Mouse (Mus musculus) adrenal gland, adult 18-20 months (tissue): ENCODE results near the gene Arrdc4. TPM values are rescaled to one million over a fixed set of nuclear protein-coding genes. Genes with fewer than 3 reads are reported as not detected.

Source experiments
- DNase-seq, 2 experiments: peaks; one replicate each; pipeline ENCODE4 v3.0.0; 2021 to 2022; ENCODE audit warnings: low spot score in 2 of 2
- long read RNA-seq, 2 experiments: library from polyadenylated mRNA; stranded (forward); transcript quantifications; one replicate each; pipeline ENCODE4 v2.0.0; 2021
- total RNA-seq, 2 experiments: library from RNA; stranded (reverse); gene quantifications; 1 replicate in 1 of 2; 2 replicates in 1 of 2; pipeline ENCODE4 v1.2.3; 2021

The Arrdc4 gene
- 10 to 100 TPM; 16.5 to 18.9 TPM for total RNA-seq
- long read RNA-seq, experiment 1, transcript Arrdc4-201 (8 exons, 3,905 nt), result major isoform, 16 of 20 reads
- long read RNA-seq, experiment 1, partial matches to known transcripts, result 0 of 20 reads
- long read RNA-seq, experiment 1, other reads (novel, unspliced or antisense), result 3 of 20 reads
- long read RNA-seq, experiment 2, transcript Arrdc4-201 (8 exons, 3,905 nt), result major isoform, 16 of 27 reads
- long read RNA-seq, experiment 2, partial matches to known transcripts, result 3 of 27 reads
- long read RNA-seq, experiment 2, other reads (novel, unspliced or antisense), result 4 of 27 reads

DNA sequence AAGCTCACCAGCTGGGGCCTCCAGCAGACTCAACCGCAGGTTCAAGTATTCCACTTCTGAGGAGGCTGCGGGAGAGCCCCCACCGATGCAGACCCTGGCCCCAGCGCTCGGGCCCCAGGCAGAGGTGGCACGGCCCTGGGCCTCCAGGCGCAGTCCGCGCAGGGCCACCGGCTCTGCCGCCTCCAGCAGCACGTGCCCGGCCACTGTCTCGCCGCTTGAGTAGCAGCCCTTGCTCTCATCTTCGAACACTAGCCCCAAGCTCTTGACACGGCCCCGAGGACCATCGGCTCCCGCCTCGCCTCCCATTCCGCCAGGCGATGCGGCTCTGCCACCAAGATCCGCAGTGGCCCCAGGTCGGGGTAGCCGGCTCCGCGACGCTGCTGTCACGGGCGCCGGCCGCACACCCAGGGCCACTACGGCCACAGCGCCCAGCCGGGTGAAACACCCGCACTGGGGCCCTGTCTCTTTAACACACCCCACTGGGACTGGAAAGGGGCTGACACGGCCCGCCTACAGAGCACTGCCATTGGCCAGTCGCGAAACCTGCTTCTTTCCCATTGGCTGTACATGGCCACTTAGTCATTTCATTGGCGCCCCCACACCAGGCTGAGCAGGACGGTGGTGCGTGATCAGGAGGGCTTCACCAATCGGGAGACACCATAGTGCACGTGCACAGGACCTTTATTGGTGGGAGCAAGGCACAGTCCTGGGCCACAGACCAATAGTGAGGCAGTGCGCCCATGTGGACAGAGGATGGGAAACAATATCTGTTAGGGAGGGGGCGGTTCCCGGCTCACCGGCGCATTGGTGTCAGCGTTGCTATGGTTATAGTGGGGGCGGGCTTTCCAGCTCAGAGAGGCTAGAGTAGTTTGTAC is at the start of gene Arrdc4:
Arrdc4 (minus strand) TSS at position 481 of the 875 bp plus-strand sequence.
- DNase-seq, result peak; percentile 94 to 97

DNA sequence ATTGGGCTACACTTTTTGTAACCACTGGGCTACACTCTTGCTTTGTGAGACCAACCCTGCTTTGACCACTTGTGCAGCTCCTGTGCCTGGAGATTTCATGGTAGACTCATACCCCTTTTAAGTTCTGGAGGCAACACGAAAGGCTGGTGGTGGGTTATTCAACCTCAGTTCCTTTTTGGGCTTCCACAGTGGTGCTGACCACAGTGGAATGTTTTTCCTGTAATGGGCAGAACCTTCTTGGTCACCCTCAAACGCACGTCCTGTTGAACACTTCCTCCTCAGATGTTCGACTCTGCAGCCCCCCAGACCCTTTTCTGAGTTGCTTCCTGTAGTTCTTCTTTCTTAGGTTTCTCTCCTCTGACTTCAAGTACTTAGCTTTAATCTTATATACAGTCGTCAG is 46.5 kb upstream of the Arrdc4 start:
- DNase-seq, result no peak

DNA sequence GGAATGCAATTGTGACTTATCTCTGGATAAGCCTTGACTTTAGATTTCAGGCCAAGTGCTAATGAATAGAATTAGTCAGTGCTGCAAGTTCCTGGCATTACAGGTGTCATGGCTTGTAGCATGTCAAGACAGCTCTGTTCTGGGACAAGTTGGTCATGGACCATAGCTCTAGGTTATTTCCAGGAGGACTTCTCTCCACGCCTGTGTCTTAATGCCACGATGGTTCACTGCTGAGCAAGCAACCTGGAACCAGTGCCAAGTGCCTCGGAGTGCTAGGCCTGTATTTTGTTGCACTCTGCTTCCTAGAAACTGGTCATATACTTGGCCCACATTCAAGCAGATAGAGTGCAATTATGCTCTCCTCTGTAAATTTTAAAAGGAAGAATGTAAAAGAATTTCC is 39.7 kb upstream of the Arrdc4 start:
- peak in 1 of 2 experiments; percentile 10 for DNase-seq

DNA sequence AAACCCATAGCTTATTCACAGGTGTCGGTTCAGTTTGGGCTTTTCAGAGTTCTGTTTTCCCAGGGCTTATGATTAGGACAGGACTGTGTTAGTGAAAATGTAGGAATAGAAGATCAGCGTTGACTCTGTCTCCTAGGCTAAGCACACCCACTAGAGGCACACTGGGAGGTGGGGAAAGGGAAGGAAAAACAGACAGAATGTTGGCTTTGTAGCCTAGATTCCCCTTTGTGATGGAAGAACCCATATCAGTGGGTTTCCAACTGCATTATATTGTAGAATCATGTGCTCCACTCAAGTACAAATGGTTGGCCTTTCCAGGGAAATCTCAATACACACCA is 22.7 kb upstream of the Arrdc4 start:
- DNase-seq, result no peak

DNA sequence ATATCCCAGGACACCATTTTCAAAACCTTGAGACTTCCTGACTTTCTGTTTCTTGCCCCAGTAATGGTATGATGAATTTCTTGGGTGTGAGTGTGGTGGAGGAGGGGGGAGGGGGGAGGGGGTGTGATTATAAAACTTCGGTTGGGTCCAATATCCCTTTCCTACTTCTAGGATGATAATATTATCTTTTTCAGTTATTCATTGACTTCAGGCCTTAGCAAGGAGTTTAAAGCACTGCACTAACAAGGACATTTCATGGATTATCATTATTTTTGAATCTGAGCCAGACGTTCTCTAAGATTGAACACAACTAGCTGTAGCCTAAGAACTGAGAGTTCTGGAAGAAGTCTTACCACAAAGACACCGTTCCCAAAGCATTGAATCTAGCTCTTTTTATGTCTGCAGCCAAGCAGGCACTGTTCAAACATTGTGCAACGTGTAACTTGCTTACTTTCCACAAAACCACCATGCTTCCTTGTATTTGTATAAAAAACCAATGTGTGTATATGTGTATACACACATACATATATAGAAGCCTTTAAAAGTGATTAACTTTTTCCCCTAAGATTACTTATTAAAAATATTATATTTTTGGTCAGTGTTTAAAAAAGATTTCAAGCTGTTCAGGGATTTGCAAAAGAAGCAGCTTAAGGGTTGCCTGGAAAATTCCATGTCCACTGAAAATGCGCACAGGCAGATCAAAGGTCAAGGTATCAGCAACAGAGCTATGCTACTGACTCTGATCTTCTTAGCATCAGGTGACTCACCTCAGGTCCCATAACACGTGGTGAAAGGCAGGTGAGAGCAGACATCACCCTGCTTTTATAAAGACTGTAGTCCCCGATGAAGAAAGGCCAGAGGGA is 22.1 kb upstream of the Arrdc4 start:
- DNase-seq, result no peak

DNA sequence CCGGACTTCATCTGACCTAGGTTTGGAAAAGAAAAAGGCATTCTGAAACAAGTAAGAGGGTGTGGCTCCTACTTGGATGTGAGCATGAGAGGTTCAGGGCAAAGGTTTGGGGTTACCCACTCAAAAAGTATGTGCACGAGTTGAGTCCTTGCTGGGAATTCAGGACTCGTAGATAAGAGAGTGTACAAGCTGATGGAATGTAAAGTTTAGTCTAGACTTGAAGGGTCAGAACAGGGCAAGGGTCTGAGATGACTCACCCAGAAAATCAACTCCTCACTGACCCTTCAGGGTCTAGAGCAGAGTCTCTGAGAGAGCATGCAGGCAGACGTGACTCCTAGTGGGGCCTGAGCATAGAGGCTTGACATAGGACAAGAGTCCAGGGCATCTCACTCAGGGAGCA is 16.9 kb upstream of the Arrdc4 start:
- DNase-seq, result no peak

DNA sequence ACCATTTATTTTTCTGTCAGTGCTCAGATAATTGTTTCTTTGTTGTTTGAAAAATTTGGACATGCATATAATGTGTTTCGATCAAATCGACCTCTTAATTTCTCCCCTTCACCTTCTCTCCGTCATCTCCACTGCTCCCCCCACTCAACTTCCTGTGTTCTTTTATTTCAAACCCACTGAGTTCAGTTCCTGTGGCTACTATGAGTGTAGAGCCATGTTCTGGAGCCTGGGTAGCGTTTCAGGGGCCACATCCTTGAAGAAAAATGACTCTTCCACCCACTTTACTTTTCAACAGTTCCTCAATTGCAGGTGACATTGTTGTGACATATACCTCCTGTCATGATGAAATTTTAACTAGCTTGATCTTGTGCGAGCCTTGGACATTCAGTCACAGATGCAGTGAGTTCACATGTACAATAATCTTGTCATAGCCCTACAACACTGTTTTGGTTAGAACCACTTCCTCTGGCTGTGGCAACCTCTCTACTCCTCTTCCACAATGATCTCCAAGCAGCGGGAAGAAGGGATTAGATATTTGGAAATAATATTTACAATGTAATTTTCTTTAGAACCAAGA is 10.2 kb upstream of the Arrdc4 start:
- no peak for DNase-seq

DNA sequence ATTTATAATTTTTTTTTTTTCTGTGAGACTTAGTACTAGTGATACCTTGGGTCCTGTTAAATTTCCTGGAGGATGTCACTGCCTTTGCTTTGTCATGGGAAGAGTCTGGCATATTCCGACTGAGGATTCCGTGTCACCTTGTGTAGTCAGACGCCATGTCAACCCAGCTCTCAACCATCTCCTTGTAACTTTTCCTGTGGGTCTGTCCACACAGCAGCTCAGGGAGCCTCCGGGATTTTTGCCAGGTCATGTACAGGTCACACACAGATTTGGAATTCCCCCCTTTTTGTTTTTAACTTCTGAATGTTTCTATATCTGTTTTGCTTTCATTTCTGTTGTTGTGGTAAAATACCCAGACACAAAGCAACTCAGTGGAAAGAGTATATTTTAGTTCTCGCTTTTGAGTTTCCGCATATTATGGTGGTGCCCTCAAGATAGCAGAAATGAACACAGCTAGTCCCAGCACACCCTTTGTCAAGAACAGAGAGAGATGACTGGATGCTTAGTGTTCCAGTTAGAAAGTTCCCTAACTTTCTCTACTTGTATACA is 7.7 kb upstream of the Arrdc4 start:
- DNase-seq, result no peak

DNA sequence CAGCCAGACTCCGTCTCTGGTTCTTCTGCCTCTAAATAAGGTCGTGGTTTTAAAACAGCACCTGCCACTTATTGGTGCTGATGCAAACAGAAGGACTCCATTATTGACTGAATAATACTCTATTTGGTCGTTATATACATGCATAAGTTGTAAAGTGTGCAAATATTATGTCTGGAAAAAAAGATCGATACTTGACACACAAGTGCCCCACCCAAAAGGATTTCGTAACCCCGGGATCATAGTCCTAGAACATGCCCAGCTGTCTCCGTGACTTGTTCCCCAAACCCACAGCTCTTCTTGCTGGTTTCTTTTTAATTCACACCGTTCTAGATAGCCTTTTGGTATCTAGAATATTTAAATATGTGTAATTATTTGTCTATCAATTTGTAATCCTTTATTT is 878 bp upstream of the Arrdc4 start:
- no peak for DNase-seq

DNA sequence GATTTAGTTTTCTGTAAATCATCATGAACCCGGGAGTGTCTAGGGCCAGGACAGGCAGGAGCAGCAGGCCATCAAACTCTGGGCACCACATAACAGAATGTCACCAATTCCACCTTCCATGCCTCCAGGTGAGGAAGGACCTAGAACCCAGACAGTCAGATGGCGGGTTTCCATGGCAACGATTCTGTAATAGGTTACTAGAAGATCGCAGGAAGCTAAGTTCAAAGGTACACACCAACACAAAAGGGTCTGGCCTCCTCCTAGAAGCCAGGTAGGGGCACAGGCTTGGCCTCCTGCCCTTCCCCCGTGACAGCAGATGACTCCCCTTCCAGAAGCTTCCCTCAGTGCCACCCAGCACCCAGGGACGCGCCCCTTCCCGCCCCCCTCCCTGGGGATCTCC is 680 bp downstream of the Arrdc4 start:
- peak in 1 of 2 experiments; percentile 26 for DNase-seq

DNA sequence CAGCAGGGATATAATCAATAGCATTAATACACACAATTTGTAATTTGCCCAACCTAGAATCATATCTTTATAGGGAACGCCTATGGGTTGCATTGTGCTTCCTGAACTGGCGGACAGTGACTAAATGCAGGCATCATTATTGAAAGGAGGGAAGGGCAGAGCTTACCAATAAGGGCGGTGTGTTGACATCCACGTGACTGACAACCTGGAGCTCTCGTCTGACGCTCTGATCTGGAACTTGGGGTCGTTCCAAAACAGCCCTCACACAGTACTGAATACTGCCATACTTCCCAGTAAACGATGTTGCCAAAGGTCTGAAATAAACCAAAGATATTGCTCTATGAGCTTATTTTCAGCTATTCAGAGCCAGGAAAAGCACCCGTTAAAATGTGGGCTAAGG is 4.4 kb downstream of the Arrdc4 start:
- no peak for DNase-seq

DNA sequence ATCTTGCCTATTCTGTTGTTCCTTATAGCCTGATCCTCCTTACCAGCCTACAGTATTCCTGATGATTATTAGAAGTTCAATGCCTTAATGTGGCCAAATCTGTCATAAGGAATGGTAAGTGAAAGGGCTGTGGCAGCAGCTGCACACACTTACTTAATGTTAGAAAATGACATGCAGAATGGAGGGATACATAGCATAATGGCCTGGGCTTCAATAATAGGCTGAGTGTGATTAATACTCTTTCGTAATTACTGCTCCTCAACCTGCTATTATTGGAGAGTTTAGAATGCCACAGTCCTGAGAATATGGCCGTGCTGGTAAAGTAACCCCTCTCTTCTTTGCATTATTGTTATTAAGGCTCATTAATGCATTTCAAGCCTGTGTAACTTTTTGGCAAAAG is 4.8 kb downstream of the Arrdc4 start:
- no peak for DNase-seq

DNA sequence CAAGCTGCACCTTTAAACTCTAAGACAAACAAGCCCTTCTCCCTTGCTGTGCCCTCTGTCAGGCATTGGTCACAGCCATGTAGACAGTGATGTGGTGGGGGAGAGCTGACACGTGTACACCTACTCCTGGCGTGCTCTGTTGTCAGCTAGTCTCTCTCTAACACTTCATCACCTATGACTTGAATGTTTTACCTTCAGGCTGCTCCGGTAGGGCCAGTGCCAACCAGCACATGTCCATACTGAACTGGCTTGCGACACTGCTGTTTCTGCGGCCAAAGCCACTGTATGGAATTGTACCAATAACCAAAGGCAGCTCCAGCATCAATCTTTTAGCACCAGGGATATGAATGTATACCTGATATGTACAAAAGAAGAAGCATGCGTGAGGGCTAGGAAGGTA is 8.3 kb downstream of the Arrdc4 start:
- no peak for DNase-seq

DNA sequence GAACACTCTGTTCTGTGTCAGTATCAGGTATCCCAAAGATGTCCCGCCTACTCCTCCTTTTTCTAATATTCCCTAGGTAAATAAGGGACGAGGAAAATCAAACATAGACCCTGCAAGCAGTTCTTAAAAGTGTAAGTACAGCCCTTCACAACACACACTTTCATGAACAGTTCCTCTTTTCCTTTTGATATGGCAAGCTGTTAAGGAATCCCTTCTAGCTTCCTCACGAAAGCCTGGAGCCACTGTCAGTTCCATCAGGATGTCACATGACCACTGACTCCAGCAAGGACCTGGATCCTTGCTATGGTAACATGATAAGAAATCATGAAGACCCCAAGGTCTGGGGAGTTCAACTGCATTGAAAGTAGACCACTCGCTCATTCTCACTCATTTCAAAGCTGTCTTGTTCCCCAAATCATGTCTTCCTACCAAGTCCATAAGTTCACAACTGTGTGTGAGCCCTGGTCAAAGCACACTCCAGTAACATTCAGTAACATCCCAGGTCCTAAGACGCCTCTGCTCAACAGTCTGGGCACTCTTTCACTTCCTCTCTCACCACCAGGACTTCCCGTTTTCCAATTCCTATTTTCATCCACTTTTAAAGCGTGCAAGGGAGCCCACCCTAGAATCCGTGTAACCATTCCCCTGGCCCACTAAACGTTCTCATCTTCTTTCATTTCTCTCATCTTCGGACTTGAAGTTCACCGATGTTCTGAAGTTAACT is 10.2 kb downstream of the Arrdc4 start:
- no peak for DNase-seq

DNA sequence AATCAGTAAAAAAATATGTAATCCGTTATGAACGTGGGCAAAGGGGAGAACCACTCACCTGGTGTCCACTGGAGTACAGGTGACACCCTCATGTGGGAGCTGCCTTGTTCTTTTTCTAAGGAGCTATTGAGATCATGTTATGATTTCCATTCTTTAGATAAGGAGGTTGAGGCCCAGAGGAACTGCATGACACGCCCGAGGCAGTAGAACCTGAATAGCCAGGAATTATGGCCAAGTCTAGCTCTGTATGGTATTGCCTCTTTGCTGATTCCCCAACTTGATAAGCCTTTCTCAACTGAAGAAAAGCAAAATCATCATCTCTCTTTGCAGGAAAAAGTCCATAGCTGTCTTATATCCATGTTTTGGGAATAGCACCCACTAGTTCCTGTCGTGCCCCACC is 22.7 kb downstream of the Arrdc4 start:
- no peak for DNase-seq

DNA sequence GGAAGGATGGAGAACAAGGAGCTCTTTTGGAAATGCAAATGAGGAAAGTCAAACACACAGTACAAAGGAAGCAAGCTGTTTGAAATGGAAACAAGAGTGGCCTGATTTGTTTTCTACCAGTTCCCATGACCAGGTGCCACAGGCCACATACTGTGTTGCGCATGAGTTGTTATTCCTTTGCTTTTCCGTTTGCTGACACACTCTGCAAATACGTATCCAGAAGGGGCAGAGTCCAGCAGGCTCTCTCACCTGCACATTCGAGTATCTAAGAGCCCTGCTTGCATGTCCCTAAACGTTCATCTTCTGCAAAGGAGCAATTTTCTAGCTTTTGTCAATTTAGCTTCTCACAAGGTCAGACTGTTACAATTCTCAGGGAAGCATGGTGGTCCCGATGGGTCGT is 24.3 kb downstream of the Arrdc4 start:
- DNase-seq, result no peak

DNA sequence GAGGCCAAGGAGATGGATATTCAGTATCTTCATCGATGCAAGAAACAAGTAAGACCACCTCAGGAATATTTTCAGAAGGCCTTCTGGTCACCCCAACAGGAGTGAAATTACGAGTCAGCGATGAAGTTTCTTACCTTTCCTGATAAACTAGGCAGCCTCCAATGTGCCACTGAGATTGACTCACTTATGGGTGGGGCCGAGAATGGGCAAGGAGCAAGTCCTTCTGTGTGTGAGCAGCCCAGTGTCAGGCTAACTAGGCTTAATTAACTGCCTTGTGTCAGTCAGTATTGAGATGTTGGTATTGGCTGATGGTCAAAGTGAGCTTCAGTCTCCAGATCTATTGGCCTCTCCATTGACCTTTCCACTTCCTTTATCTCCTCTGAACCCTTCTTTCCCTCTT is 27.5 kb downstream of the Arrdc4 start:
- DNase-seq, result no peak

DNA sequence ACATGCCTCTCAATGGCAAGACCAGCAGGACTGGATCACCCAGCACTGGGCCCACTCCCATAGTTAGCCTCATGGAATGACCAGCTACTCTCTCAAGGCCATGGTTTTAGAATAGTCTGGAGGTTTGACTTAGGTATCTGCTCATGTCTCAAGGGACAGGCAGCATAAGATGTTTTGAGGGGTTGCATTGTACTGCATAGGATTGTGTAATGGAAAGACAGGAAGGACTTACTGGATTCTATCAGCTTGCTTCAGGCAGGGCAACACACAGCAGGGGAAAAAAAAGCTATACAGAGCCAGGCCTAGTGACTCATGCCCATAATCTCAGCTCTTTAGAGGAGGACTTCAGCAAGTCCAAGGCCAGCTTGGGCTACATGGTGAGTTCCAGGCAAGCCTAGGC is 31.1 kb downstream of the Arrdc4 start:
- DNase-seq, result no peak

DNA sequence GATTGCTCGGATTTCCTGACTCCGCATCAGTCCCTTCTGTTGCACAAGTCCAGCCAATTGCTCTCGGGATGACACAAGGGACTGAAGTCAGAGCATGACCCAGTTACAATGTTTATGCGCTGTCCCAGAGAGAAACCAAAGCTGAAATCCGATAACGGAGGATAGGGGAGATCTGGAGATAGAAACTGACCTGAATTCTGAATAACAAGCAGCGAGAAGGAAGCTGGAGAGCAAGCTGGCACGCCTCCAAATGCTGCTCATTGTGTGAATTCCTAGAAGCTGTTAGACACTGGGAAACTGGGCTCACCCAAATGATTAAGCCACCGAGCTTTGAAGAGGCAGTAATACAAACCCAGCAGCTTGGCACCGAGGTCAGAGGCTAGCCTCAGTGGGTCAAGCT is 31.5 kb downstream of the Arrdc4 start:
- DNase-seq, result peak; percentile 35 to 48

DNA sequence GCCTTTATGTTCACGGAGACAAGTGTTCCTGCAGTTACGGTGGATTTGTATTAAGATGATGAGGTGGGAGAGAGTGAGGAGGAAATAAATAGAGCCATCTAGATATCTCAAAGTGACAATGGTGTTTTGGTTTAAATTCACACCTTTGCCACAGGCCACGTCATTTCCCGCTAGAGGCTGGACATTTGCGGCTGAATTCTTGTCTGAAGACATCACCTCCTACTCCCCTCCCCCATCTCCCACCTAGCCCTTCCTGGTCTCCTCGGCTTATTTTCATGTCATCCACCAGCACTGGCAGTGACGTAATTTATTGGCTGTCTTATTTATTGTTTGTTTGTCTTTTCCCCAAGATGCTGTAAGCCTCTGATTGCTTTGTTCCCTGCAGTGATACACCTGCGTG is 32.1 kb downstream of the Arrdc4 start:
- DNase-seq, result no peak
